Mouse (Mus musculus): ENCODE measurements at regions not wholly inside any gene's neighbourhood (a gene's known extent, or its start where the extent isn't known, plus 50 kb on each side); places are given as distances from the start of the nearest gene placed in this dataset.
"Not testable (repeated sequence)": the region's sequence is repeated elsewhere in the genome, so short reads cannot be mapped to it uniquely, and the experiment has no call there.

GRCm38 (mm10) chr5:97787001-97787400 lies 243.8 kb downstream of the Antxr2 start:
- H3K36me3 ChIP-seq (ENCODE audit: insufficient read depth, low read length), result no peaks in the 10 kb centered on the region
- no peak for ATAC-seq (ENCODE audit: low FRiP score, low TSS enrichment)
- no peaks in the 10 kb centered on the region for H3K27me3 ChIP-seq (ENCODE audit: insufficient read depth, low read length)
- 89% methylated on average over 5 of the region's 5 CpGs for whole genome bisulfite sequencing
- no peak overlapping the region for H3K4me2 ChIP-seq (replicated peaks; ENCODE audit: low read depth, low read length)
- H3K4me1 ChIP-seq (ENCODE audit: insufficient read depth, low read length), result no peaks in the 10 kb centered on the region
- no peak overlapping the region for H3K27ac ChIP-seq (ENCODE audit: low read length)
- no peak overlapping the region for H3K9ac ChIP-seq (replicated peaks; ENCODE audit: low read length)
- no peak overlapping the region for H3K4me3 ChIP-seq (ENCODE audit: low read length)
- no peaks in the 10 kb centered on the region for H3K9me3 ChIP-seq (ENCODE audit: low read length)

- H3K4me2 ChIP-seq (replicated peaks; ENCODE audit: low read depth, low read length); H3K4me1 ChIP-seq (ENCODE audit: insufficient read depth, low read length); ATAC-seq (ENCODE audit: low FRiP score, low TSS enrichment); H3K9me3 ChIP-seq (ENCODE audit: low read length); H3K4me3 ChIP-seq (ENCODE audit: low read length); H3K36me3 ChIP-seq (ENCODE audit: insufficient read depth, low read length); H3K9ac ChIP-seq (replicated peaks; ENCODE audit: low read length); H3K27me3 ChIP-seq (ENCODE audit: insufficient read depth, low read length); H3K27ac ChIP-seq (ENCODE audit: low read length): not testable (repeated sequence)
- WGBS, result 100% methylated on average over 3 of the region's 3 CpGs
Observed at GRCm38 (mm10) chr5:97775100-97775499, 255.7 kb downstream of the Antxr2 start.

GRCm38 (mm10) chr5:97773451-97773850 lies 257.4 kb downstream of the Antxr2 start:
- WGBS, result 46% methylated on average over 4 of the region's 4 CpGs

GRCm38 (mm10) chr5:97737339-97737738 lies 280.5 kb upstream of the Gk2 start:
- 89% methylated on average over 2 of the region's 2 CpGs for WGBS
- Histone ChIP-seq H3K27me3 (ENCODE audit: insufficient read depth, low read length) (no peaks in the 10 kb centered on the region), H3K4me3 (ENCODE audit: low read length) (no peak overlapping the region), H3K36me3 (ENCODE audit: insufficient read depth, low read length) (no peaks in the 10 kb centered on the region), H3K9ac (replicated peaks; ENCODE audit: low read length) (no peak overlapping the region), H3K4me2 (replicated peaks; ENCODE audit: low read depth, low read length) (no peak overlapping the region), H3K4me1 (ENCODE audit: insufficient read depth, low read length) (no peaks in the 10 kb centered on the region), H3K9me3 (ENCODE audit: low read length) (no peaks in the 10 kb centered on the region), H3K27ac (ENCODE audit: low read length) (no peak overlapping the region)
- ATAC-seq (ENCODE audit: low FRiP score, low TSS enrichment), result no peak

More at GRCm38 (mm10) chr5:97773451-97773850, 257.4 kb downstream of the Antxr2 start:
- not testable (repeated sequence) for H3K4me3 ChIP-seq (ENCODE audit: low read length); H3K9me3 ChIP-seq (ENCODE audit: low read length); H3K36me3 ChIP-seq (ENCODE audit: insufficient read depth, low read length); H3K27ac ChIP-seq (ENCODE audit: low read length); H3K27me3 ChIP-seq (ENCODE audit: insufficient read depth, low read length); ATAC-seq (ENCODE audit: low FRiP score, low TSS enrichment); H3K9ac ChIP-seq (replicated peaks; ENCODE audit: low read length); H3K4me2 ChIP-seq (replicated peaks; ENCODE audit: low read depth, low read length); H3K4me1 ChIP-seq (ENCODE audit: insufficient read depth, low read length)

- no peak overlapping the region for H3K4me2 ChIP-seq (replicated peaks; ENCODE audit: low read depth, low read length)
- no peak for ATAC-seq (ENCODE audit: low FRiP score, low TSS enrichment)
- 44% methylated on average over 4 of the region's 4 CpGs for WGBS
- H3K9ac ChIP-seq (replicated peaks; ENCODE audit: low read length), result no peak overlapping the region
- no peaks in the 10 kb centered on the region for H3K9me3 ChIP-seq (ENCODE audit: low read length)
- H3K27ac ChIP-seq (ENCODE audit: low read length), result no peak overlapping the region
- no peaks in the 10 kb centered on the region for H3K36me3 ChIP-seq (ENCODE audit: insufficient read depth, low read length)
- no peaks in the 10 kb centered on the region for H3K27me3 ChIP-seq (ENCODE audit: insufficient read depth, low read length)
- H3K4me3 ChIP-seq (ENCODE audit: low read length), result no peak overlapping the region
- H3K4me1 ChIP-seq (ENCODE audit: insufficient read depth, low read length), result no peaks in the 10 kb centered on the region
Observed at GRCm38 (mm10) chr5:97730920-97731319, 274.1 kb upstream of the Gk2 start.

- 26% methylated on average over 4 of the region's 4 CpGs for WGBS
- not testable (repeated sequence) for H3K27ac ChIP-seq (ENCODE audit: low read length); H3K4me3 ChIP-seq (ENCODE audit: low read length); ATAC-seq (ENCODE audit: low FRiP score, low TSS enrichment); H3K36me3 ChIP-seq (ENCODE audit: insufficient read depth, low read length); H3K9ac ChIP-seq (replicated peaks; ENCODE audit: low read length); H3K4me1 ChIP-seq (ENCODE audit: insufficient read depth, low read length); H3K4me2 ChIP-seq (replicated peaks; ENCODE audit: low read depth, low read length); H3K27me3 ChIP-seq (ENCODE audit: insufficient read depth, low read length); H3K9me3 ChIP-seq (ENCODE audit: low read length)
Observed at GRCm38 (mm10) chr5:97719364-97719763, 262.5 kb upstream of the Gk2 start.

DNA sequence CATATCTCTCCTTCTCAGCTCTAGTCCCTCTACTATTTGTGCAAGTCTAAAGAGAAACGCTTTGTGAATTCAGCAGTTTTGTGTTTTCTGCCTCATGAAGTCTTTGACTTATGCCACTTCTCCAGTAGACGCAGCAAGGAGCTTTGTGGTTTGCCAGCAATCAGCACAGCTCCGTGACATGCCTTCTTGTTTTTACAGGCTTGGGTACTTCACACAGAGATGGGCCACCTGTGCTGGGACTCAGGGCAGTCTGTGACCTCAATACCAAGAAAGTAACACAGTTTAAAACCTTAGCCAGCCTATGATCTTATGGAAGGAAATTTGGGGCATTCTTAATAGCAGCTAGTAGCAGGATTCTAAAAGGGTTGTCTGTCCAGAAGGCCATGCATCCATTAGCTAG lies 248.4 kb upstream of the Gk2 start:
- H3K4me2 ChIP-seq (replicated peaks; ENCODE audit: low read depth, low read length), result no peak overlapping the region
- H3K27me3 ChIP-seq (ENCODE audit: insufficient read depth, low read length), result no peaks in the 10 kb centered on the region
- no peak overlapping the region for H3K9ac ChIP-seq (replicated peaks; ENCODE audit: low read length)
- WGBS, result 41% methylated on average over 3 of the region's 3 CpGs
- ATAC-seq (ENCODE audit: low FRiP score, low TSS enrichment), result peak; percentile 79; the same call in 1 of the 2 replicates
- H3K4me3 ChIP-seq (ENCODE audit: low read length), result no peak overlapping the region
- no peaks in the 10 kb centered on the region for H3K4me1 ChIP-seq (ENCODE audit: insufficient read depth, low read length)
- H3K36me3 ChIP-seq (ENCODE audit: insufficient read depth, low read length), result no peaks in the 10 kb centered on the region
- H3K27ac ChIP-seq (ENCODE audit: low read length), result no peak overlapping the region
- H3K9me3 ChIP-seq (ENCODE audit: low read length), result no peaks in the 10 kb centered on the region

DNA sequence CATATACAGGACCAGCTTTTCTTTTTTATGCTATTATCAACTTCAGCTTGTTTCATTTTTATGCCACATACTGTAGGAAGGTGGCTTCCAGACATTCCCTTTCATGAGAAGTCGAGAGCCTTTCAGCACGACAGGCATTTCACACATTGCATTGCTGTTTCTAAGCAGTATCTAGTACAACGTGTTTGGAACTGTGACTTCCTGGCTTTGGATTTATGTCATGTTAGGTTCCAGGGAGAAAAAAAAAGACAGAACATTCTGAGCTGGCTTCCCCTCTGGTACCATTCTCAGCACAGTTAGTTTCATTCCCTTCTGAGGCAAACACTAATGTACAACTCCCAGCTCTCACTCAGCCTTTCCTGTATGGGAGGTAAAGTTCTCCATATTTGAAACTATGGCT lies 243.7 kb upstream of the Gk2 start:
- Histone ChIP-seq H3K4me1 (ENCODE audit: insufficient read depth, low read length) (no peaks in the 10 kb centered on the region), H3K27ac (ENCODE audit: low read length) (no peak overlapping the region), H3K4me2 (replicated peaks; ENCODE audit: low read depth, low read length) (no peak overlapping the region), H3K9me3 (ENCODE audit: low read length) (no peaks in the 10 kb centered on the region), H3K27me3 (ENCODE audit: insufficient read depth, low read length) (no peaks in the 10 kb centered on the region), H3K4me3 (ENCODE audit: low read length) (no peak overlapping the region), H3K36me3 (ENCODE audit: insufficient read depth, low read length) (no peaks in the 10 kb centered on the region), H3K9ac (replicated peaks; ENCODE audit: low read length) (no peak overlapping the region)
- 64% methylated on average over 3 of the region's 3 CpGs for WGBS
- no peak for ATAC-seq (ENCODE audit: low FRiP score, low TSS enrichment)

- Histone ChIP-seq H3K9ac (replicated peaks; ENCODE audit: low read length) (no peak overlapping the region), H3K4me2 (replicated peaks; ENCODE audit: low read depth, low read length) (no peak overlapping the region), H3K9me3 (ENCODE audit: low read length) (no peaks in the 10 kb centered on the region), H3K4me3 (ENCODE audit: low read length) (no peak overlapping the region), H3K36me3 (ENCODE audit: insufficient read depth, low read length) (no peaks in the 10 kb centered on the region), H3K4me1 (ENCODE audit: insufficient read depth, low read length) (no peaks in the 10 kb centered on the region), H3K27me3 (ENCODE audit: insufficient read depth, low read length) (no peaks in the 10 kb centered on the region), H3K27ac (ENCODE audit: low read length) (no peak overlapping the region)
- 74% methylated on average over 8 of the region's 8 CpGs for WGBS
- no peak for ATAC-seq (ENCODE audit: low FRiP score, low TSS enrichment)
Observed at GRCm38 (mm10) chr5:97697581-97698134, 240.8 kb upstream of the Gk2 start.

GRCm38 (mm10) chr5:97693333-97693940 lies 236.6 kb upstream of the Gk2 start:
- 83% methylated on average over 10 of the region's 10 CpGs for WGBS
- no peaks in the 10 kb centered on the region for H3K36me3 ChIP-seq (ENCODE audit: insufficient read depth, low read length)

More at GRCm38 (mm10) chr5:97693333-97693940, 236.6 kb upstream of the Gk2 start:
- Histone ChIP-seq H3K9ac (replicated peaks; ENCODE audit: low read length) (no peak overlapping the region), H3K9me3 (ENCODE audit: low read length) (no peaks in the 10 kb centered on the region), H3K4me1 (ENCODE audit: insufficient read depth, low read length) (no peaks in the 10 kb centered on the region), H3K27me3 (ENCODE audit: insufficient read depth, low read length) (no peaks in the 10 kb centered on the region), H3K27ac (ENCODE audit: low read length) (no peak overlapping the region), H3K4me2 (replicated peaks; ENCODE audit: low read depth, low read length) (no peak overlapping the region), H3K4me3 (ENCODE audit: low read length) (no peak overlapping the region)
- ATAC-seq (ENCODE audit: low FRiP score, low TSS enrichment), result no peak

Measured in kidney, embryonic 16.5 days (tissue).